Mouse (Mus musculus): ENCODE measurements around the gene Tspan3. TPM values are rescaled to one million over a fixed set of nuclear protein-coding genes. Genes with fewer than 3 reads are reported as not detected.

The Tspan3 gene
- polyA plus RNA-seq (2014; fragmentation: Illumina TruSeq; extraction: RNeasy Lipid Tissue Mini Kit (QIAGEN cat#74804); ENCODE audit: low read depth, low replicate concordance) = 122 TPM

DNA sequence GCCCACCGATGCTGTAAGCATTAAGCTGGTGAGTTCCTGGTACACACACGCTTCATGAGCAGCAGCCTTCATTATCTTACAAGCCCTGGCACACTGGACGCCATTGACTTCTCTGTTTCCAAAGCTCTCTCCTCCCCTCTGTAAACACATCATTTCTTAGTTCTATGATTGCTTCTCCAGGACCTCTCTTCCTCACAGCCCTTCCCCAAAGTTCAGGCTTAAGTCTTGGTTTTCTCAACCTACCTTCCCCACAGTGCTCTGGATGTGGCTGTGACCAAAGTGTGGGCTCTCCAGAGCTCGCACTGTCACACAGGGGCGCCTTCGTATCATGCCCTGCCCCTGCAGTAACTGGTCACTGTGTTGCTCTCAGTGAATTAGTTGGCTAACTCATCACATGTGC, at the start of gene Tspan3:
Gene Tspan3 (minus strand): TSS at position 101 of the 400 bp plus-strand sequence.

GRCm38 (mm10) chr9:56089778-56090520, 75.3 kb downstream of the Tspan3 start, which contains the start of gene Pstpip1:
Gene Pstpip1 (plus strand): TSS chr9:56089962.

Other genes with a start within 250 kb of the Tspan3 start
- gene Scaper, start 227.4 kb downstream of the Tspan3 start, polyA plus RNA-seq (2014; fragmentation: Illumina TruSeq; extraction: RNeasy Lipid Tissue Mini Kit (QIAGEN cat#74804); ENCODE audit: low read depth, low replicate concordance) = 19.3 TPM
- gene 4930563M21Rik, start 154.9 kb downstream of the Tspan3 start, polyA plus RNA-seq (2014; fragmentation: Illumina TruSeq; extraction: RNeasy Lipid Tissue Mini Kit (QIAGEN cat#74804); ENCODE audit: low read depth, low replicate concordance) = not detected
- 157 TPM for gene Rcn2, start 123.6 kb downstream of the Tspan3 start, polyA plus RNA-seq (2014; fragmentation: Illumina TruSeq; extraction: RNeasy Lipid Tissue Mini Kit (QIAGEN cat#74804); ENCODE audit: low read depth, low replicate concordance)
- gene Pstpip1, start 75.5 kb downstream of the Tspan3 start, polyA plus RNA-seq (2014; fragmentation: Illumina TruSeq; extraction: RNeasy Lipid Tissue Mini Kit (QIAGEN cat#74804); ENCODE audit: low read depth, low replicate concordance) = not detected